Mouse (Mus musculus) spleen, postnatal 4 days (tissue): ENCODE measurements around the gene Lclat1.
"Not testable (repeated sequence)": the region's sequence is repeated elsewhere in the genome, so short reads cannot be mapped to it uniquely, and the experiment has no call there.

ENCODE experiments used
- DNase-seq, 2 experiments: peaks; one replicate each; pipeline ENCODE4 v3.0.0; 2022; ENCODE audit warnings: low spot score in 2 of 2

Gene Lclat1

DNA sequence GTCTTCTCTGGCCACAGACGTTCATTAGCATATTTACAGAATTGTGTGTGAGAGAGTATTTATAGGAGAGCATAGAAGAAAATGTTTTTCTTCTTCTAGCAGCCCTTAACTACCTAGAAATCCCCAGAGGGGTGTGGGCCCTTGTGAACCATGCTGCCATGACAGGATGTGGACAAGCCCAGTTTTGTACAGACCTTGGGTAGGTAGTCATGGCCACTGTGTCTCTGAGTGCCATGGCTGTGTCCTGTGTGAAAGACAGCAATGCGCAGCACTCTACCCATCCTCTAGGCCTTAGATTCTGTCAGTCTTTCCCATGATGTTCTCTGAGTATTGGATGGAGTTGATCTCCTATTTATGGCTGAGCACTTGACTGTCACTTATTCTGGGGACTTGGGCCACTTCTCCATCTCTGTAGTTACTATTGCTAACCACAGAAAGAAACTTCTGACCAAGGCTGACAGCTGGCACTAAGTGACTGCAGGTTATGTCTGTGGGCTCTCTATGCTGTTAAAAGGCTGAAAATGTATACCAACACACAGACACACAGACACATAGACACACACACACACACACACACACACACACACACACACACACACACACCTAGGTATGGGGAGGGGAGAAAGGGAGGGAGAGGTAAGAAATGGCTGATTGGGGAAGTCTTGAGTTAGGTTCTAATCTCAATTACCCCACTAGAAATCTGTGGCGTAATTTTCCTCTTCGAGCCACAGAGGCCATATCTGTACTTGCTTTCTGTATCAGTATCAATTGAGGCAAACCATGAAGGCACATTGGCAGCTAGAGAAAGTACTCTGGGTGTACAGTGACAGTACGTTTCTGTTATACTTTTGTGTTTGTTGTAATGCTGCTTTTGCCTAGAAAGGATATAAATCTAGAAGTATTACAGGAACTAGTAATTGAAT is 29.0 kb downstream of the Lclat1 start:
- DNase-seq, result no peak

DNA sequence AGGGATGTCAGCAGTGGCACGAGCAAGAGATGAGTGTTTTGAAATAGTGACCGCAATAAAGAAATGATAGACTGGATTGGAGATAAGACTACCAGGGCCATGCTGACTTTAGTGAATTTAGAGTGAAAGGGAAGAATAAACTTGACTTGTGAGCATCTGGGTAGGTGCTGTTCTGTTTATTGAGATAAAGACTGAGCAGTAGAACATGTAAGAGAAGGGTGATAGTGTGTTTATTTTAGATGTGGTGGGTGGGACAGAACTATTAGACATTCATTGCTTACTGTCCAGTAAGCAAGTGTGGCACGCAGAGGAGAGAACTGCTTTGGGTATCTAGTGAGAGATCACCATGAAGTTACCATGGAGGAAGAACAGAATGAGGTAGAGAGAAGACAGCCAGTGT is 30.4 kb downstream of the Lclat1 start:
- DNase-seq, result no peak

DNA sequence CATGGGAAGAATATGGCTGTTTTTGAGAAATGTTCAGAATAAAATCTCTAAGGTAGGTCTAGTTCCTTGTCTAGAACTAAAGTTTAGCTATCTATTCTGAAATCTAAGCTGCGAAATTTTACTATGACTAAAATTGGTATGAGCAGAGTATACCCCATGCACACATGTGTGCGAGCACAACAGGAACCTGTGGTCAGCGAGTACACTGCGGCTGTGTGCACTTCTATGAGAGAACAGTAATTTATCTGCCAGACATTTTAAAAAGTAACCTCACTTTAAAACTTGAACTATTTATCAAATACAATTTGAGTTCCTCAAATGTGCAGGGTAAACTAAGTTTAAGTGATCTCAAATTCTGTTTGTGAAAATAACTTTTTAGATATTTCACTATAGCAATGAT is 34.2 kb downstream of the Lclat1 start:
- no peak for DNase-seq

DNA sequence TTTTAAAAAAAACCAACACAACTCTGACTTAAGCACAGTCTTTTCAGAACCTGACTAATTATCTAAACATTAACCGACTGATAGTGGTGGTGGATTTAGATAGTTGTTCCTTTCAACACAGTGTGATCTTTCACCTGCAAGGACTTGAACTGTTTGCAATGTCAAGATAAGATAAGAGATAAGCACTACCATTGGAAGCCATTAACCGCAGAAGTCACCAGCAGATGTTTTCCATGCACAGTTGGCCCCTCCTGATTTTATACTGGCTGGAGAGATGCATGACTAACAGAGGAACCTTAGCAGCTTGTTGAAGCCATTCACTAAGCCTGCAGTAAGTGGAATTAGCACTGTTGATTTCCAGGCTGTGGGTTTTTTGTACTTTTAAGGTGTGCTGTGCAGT is 34.7 kb downstream of the Lclat1 start:
- DNase-seq, result no peak

DNA sequence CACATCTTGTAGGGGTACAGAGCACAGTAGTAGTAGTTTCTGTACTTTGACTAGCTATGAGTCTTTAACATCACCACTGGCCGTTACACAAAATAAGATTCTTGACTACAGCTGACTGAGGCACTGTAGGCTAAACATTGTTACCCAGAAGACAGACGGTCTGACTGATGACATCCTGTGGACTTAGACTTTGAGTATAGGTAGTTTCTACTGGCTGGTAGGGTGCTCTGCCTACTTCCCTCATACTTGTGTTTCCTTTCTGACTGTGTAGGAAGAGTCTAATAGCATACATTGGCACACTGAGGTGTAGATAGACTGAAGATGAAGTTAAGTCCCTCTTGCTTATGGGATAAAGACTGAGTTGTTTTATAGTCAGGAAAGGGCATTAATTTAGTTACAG is 37.6 kb downstream of the Lclat1 start:
- no peak for DNase-seq

DNA sequence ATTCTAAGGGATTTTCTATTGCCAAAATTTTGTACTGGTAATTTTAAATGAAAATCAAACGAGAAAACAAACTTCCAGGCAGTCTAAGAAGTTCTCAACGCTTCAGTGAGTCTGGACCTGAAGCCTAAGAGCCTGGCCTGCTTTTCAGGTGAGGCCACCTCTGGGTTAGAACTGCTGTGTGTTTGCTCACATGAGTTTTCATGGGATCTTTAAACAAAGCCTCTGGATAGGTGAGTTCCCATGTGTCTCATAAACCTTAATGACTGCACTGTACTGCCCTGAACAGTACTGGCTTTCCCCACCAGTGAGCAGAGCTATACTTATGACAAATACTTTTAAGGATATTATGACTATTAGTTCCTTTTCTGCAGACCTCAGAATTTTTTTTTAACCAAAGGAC is 40.8 kb downstream of the Lclat1 start:
- DNase-seq, result no peak

DNA sequence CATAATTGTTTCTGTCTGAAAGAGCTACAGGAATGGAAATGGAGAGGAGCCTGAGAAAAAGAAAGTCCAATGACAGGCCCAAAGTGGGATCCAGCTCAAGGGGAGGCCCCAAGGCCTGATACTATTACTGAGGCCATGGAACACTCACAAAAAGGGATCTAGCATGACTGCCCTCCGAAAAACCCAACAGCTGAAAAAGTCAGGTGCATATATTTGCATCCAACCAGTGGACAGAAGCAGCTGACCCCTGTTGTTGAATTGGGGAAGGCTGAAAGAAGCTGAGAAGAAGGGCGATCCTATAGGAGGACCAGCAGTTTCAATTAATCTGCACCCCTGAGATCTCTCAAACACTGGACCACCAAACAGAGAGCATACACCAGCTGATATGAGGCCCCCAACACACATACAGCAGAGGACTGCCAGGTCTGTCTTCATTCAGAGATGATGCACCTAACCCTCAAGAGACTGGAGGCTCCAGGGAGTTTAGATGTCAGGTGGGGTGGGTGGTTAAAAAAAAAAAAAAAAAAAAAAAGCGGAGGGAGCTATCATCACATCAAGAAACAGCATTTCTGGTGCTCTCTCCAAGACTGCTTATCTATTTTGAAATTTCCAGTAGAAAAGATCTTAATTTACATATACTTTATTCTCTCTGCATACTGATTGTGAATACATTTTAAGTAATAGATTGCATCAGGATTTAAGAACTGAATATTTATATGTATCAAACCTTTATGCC is 45.2 kb downstream of the Lclat1 start:
- not testable (repeated sequence) for DNase-seq

DNA sequence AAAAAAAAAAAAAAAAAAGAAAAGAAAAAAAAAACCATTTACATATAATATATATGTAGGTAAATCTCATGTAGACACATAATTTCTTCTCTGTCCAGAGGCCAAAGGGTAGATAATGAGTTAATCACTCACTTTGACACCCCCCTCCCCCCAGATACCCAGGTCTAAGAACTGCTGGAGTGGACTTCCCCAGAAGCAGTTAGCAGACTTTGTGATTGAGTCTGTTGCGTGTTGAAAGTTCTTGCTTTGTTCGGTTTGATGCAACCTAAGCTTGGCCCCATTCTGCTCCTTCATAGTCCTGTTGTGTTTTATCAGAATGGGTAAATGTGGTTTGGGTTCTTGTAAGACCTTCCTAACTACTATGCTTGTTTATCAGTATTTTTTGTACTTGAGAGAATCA is 45.9 kb downstream of the Lclat1 start:
- no peak for DNase-seq

DNA sequence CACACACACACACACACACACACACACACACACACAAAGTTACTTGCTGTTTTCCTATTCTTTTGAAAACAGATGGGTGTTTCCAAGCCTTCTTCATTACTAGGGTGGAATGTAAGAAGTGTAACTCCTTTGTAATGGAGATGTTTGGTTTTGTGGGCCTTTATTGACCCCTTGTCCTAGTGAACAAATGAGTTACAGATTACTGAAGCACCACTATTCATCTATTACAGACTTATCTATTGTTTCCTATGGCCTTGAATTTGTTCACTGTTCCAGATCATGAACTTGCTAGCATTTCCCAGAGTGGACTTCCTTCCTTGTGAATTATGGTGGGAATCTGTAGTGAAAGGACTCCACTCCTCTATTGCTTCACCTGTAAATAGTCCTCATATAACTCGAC is 48.8 kb downstream of the Lclat1 start:
- no peak for DNase-seq

DNA sequence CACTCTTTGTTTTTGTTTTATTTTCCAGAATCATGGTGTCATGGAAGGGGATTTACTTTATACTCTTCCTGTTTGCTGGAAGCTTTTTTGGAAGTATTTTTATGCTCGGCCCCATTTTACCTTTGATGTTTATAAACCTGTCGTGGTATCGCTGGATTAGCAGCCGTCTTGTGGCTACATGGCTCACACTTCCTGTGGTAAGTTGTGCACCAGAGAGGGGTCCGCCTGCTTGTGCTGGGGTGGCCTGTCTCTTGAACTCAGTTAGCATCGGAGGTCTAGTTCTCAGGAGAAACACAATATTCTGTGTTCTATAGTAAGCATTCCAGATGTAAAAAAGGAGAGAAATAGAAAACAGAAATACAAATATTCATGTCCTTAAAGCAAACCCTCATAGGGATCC is 54.0 kb downstream of the Lclat1 start:
- DNase-seq, result no peak

DNA sequence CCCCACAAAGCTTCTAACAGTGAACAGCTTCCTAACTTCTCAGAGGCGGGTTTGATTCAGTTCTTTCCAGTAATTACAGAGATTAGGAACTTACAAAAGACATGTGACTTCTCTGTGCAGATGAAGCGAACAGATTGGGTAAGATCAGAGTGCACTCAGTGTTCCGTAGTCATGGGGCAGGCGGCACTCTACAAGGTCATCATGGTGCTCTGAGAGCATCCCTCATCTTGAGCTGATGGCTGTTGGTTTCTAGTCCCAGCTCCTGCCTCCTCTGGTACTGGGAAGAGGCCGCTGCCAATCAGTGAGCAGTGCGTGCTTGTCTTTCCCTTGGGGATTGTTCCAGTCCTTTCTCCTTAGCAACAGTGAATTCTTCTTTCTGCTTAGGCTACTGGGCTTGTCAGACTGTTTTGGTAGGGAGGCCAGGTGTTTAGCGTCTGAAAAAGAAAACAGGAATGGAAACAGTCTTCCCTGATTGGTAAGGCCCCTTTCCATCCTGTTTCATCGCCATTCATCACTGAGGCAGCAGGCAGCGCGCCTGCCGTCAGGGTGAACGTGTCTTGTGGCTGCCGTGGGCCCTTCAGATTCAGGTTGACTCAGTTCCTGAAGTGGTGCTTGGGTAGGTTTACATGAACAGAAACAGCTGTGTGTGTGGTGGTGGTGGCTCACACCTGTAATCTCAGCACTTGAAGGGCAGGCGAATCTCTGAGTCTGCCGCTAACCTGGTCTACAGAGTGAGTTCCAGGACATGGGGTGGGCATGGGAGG is 54.8 kb downstream of the Lclat1 start:
- no peak for DNase-seq

DNA sequence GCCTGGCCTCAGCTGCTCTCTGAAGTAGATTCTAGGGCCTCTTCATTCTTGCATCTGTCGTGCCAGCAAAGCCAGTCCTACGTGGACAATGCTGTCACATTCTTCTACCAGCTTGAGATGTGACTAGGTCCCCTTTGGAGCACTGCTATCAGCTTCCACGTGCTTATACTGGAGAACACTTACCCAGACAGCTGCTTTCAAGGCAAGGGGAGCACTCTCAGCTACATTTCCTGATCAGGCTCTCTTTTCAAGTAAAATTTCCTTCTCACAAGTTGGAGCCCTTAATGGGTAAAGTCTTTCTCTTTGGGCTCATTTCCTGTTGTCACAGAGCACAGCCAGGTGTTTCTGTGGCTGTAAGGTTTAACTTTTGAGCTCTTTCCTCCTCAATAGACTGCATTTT is 55.8 kb downstream of the Lclat1 start:
- no peak for DNase-seq

DNA sequence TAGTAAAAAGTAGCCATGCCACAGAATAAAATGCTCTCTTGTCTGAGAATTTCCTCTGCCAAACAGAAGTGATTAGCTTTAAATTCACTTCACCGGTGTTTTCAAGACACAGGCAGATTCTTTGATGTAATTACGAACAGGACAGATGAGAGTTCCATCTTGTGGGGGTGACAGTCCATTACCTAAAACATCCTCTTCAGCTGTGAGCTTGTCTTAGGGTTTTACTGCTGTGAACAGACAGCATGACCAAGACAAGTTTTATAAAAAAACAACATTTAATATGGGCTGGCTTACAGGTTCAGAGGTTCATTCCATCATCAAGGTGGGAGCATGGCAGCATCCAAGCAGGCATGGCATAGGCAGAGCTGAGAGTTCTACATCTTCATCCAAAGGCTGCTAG is 56.3 kb downstream of the Lclat1 start:
- DNase-seq, result no peak

DNA sequence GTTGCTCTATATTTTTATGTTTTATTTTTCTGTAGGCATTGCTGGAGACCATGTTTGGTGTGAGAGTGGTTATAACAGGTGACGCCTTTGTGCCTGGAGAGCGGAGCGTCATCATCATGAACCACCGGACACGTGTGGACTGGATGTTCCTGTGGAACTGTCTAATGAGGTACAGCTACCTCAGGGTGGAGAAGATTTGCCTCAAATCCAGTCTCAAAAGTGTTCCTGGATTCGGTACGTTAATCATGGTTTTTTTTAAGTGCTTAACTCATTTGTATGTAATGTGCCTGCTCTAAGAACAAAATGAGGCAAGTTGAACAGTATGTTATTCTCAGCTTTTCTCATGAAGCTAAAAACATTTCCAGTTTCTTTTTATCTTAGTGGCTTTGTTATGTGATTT is 61.7 kb downstream of the Lclat1 start:
- no peak for DNase-seq

DNA sequence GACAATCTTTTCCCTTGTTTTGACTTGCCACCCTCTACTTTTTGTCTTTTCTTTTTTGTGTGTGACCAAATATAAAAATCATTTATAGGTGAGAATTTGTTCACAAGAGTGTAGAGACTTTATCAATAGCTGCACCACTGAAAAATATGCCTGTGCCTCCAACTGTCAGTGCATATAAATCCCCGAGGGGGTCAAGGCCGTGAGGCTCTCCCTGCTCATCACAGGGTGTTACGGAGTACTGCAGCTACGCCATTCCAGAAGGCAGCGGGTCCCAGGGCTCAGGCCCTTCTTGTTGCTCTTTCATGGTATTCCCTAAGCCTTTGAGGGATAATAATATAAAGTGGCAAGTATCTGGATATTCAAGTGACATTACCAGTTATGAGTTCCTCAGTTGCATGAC is 62.4 kb downstream of the Lclat1 start:
- DNase-seq, result no peak

DNA sequence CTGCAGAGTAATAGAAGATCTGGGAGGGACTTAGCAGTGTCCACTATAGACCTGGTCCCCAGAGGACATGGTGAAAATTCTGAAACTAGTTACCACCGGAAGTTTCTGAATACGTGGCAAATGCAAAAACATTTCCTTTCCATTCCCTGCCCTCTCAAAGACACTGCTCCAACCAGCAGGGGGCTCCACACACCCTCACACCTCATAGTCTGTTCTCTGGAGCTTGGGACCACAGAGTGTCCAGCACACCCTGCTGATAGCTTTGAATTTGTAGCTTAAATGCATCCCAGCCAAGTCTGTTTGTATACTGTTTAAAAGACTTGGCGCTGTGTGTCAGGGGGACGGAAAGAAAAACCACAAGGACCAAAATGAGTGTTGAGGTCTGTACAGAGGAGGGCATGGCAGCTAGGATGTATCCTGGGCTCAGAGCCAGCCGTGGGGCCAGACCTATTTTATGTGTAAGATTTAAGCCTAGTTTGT is 66.3 kb downstream of the Lclat1 start:
- DNase-seq, result peak; percentile 51 to 77

DNA sequence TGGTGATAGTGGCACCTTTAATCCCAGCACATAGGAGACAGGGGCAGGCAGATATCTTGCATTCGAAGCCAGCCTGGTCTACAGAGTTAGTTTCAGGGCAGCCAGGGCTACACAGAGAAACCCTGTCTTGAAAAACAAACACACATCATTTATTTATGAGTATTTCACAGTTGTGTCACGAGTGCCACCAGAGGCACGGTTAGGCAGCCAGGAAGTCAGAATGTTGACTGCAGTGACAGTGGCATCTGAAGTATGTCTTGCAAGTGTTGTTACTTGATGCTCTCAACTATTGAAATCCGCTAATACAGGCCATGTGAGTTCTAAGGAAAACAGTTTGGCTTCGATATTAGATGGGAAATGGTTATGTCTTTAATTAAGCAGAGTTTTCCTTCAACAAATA is 67.9 kb downstream of the Lclat1 start:
- no peak for DNase-seq

DNA sequence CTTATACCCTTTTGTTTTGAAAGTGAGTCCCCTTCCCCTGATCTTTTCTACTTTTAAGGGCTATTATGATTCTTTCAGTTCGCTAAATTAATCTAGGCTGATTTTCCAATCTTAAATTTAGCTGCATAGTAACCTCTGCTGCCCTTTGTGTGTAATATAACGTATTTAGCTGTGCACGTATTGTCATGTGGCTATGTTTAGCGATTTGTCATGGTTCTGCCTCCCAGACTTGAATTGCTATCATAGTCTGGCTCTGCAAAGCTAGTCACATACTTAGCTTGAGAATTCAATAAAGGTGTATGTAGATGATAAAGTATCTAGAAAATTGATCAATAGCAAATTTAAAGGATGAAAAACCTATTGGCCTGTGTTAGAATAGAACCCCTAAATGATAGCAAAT is 69.3 kb downstream of the Lclat1 start:
- DNase-seq, result no peak

DNA sequence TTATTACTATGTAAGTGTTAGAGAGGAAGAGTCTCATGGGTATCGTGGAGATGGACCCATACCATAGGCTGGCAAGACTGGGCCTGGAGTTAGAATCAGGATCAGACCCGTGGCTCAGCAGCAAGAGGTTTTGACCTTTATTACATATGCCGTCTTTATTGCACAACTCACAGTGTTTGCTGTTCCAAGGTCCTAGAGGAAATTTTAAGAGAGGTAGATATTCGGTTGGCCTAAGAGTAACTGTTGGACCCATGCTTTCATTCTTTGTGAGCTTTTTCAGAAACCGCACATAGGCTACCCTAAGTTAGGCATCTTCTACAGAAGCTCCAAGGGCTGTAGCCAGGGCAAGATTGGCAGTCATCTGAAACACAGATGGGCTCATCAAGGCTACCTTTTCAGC is 79.1 kb downstream of the Lclat1 start:
- DNase-seq, result no peak

DNA sequence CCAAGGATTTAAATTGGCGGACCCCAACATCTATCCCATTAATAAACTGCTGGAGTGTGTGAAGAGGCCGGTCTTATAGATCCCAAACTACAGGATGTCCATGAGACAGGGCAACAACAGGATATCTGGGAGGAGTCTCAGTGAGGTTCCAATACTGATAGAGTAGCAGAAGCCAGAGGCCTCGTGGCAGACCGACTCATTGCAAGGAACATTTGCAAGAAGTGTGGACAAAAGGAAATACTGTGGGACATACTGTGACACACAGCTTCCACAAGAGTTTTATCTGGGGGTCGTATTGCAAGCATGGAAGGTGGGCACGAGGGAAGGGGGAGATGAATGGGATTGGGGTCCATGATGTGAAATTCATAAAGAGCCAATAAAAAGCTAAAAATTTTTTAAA is 86.4 kb downstream of the Lclat1 start:
- DNase-seq, result no peak

DNA sequence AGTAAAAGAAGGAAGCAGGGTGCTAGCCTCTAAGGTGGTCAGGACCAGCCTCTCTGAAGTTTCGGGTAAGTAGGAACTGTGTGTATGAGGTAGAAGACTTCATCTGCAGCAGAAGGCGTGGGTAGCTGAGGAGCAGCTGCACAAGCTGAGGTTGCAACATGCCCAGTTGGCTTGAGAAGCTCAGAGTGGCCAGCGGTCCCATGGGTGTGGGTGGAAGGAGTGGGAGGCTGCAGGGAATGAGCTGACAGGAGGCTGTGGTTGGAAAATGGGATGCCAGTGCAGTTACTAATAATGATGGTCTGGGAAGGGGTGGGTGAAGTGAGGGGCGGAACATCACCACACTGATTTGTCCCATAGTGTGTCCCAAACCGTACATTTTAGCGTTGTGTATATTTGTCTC is 86.8 kb downstream of the Lclat1 start:
- no peak for DNase-seq

DNA sequence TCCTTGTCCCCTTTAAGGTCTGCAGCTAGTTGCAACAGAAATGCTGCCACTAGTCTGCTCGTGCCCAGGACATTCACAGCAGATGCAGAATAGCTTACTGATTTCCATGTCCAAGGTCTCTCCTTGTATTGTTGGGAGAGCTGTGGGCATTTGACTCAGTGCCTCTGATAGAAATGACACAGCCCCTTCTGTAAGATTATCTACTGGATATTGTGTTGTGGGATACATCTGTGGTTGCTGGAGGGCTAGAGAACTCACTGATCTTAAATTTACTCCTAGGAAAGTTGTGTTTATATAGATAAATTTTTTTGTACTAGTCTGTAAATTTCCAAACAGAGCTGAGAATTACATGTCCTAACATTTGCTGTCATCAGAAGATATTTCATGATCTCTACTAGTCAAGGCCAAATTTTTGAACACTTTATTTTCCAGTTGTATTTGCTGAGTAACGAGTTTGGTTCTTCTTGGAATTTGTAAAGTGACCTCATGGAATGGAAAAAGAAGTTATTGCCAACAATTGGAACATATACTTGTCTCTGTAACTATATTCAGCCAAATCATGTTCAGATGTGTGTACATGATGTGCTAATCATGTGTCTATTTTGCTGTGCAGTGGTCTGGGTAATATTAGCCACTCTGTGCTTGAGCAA is 87.4 kb downstream of the Lclat1 start:
- DNase-seq, result no peak
